Mouse (Mus musculus): ENCODE data around the gene Vps13d.

- TF ChIP-seq CTCF (IDR thresholded peaks at IDR 0.05; ENCODE audit: insufficient read depth, low read depth, low read length) (no peak), POLR2A (IDR thresholded peaks at IDR 0.05; ENCODE audit: insufficient read depth, low read depth, low read length) (no peak)
Observed at GRCm38 (mm10) chr4:145097974-145098373, 96.8 kb downstream of the Vps13d start.
